15 mouse cellular contexts compared by ENCODE assay signal in the genomic region with DNA sequence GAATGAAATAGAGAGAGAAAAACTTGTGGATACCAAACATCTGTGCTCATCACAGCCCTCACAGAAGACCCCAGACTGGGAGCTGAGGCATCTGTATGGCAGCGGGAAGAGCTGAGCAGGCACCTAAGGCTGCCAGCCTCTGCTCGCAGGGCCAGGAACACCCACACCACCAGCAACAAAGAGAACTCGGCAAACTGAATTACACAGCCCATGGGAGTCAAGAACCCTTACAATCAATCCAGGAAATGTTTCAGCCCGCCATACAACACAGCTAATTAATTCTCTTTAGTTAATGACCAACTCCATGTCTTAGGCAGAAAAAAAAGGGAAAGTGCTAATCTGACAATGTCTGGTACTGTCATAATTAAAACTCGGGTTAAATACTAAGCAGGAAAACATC.
"Had no signal": no experiment of that assay in that cellular context is flagged by ENCODE, and none has a peak within 500 bp of the region (broad histone marks: within the 10 kb centered on the region; RNA-seq: fewer than 3 reads in every experiment).

No protein-coding gene starts in this region.

- H3K9ac ChIP-seq: limb, embryonic 15.5 days; liver, embryonic 13.5 days; liver, postnatal 0 days; midbrain, embryonic 13.5 days; stomach, embryonic 15.5 days had no signal

- H3K9me3 ChIP-seq: limb, embryonic 15.5 days; liver, embryonic 13.5 days; midbrain, embryonic 13.5 days; stomach, embryonic 15.5 days had no signal

- H3K27me3 ChIP-seq: limb, embryonic 15.5 days; liver, embryonic 13.5 days; midbrain, embryonic 13.5 days; stomach, embryonic 15.5 days had no signal

- DNase-seq: liver, embryonic 13.5 days; liver, postnatal 0 days; lung, postnatal 36 days; retina, postnatal 1 day; right cerebral cortex, postnatal 4 days; spleen, adult 18-20 months; thymus, adult 2 months; thymus, postnatal 25 days had no signal

- H3K4me2 ChIP-seq: limb, embryonic 15.5 days; liver, embryonic 13.5 days; midbrain, embryonic 13.5 days; stomach, embryonic 15.5 days had no signal

- H3K27ac ChIP-seq: left cerebral cortex, adult 2 months; limb, embryonic 15.5 days; liver, embryonic 13.5 days; midbrain, embryonic 13.5 days; stomach, embryonic 15.5 days had no signal

- H3K36me3 ChIP-seq: limb, embryonic 15.5 days; liver, embryonic 13.5 days; midbrain, embryonic 13.5 days; stomach, embryonic 15.5 days had no signal

- ATAC-seq: inflammation-experienced regulatory T-cells, adult 6 months; intestine, postnatal 0 days; liver, postnatal 0 days; lung, postnatal 0 days; midbrain, embryonic 13.5 days had no signal

- H3K4me3 ChIP-seq: left cerebral cortex, adult 2 months; limb, embryonic 15.5 days; liver, embryonic 13.5 days; midbrain, embryonic 13.5 days; stomach, embryonic 15.5 days had no signal
